Mouse (Mus musculus) stomach, postnatal 0 days (tissue): ENCODE measurements around the gene Aco1. TPM values are rescaled to one million over a fixed set of nuclear protein-coding genes. Genes with fewer than 3 reads are reported as not detected.

Source experiments
- ATAC-seq: fragments of 200-750 bp; cut with Nextera tagmentation; 2 replicates; pipeline ENCODE4 v1.8.0; 2017; ENCODE audit not compliant: low FRiP score, low TSS enrichment
- DNase-seq: peaks from one replicate; pipeline ENCODE4 v3.0.0-alpha.2; 2016; ENCODE audit warnings: low spot score
- H3K27ac ChIP-seq: fragments of 300-500 bp; sonication (generic); replicated peaks from 2 replicates; pipeline ENCODE4 v1.5.1; 2014; ENCODE audit warnings: mild to moderate bottlenecking, control low read depth
- H3K27me3 ChIP-seq: fragments of 300-500 bp; sonication (generic); 2 replicates; pipeline ENCODE4 v1.6.1; 2014; ENCODE audit warnings: low read length; ENCODE audit not compliant: control insufficient read depth, insufficient read depth
- H3K36me3 ChIP-seq: fragments of 300-500 bp; sonication (generic); 2 replicates; pipeline ENCODE4 v1.6.1; 2014; ENCODE audit warnings: low read length, mixed read lengths; ENCODE audit not compliant: control insufficient read depth, insufficient read depth
- H3K4me1 ChIP-seq: fragments of 300-500 bp; sonication (generic); replicated peaks from 2 replicates; pipeline ENCODE4 v1.6.1; 2014; ENCODE audit warnings: antibody characterized with exemption; ENCODE audit not compliant: control insufficient read depth, insufficient read depth
- H3K4me2 ChIP-seq: fragments of 300-500 bp; sonication (generic); replicated peaks from 2 replicates; pipeline ENCODE4 v1.6.1; 2014; ENCODE audit warnings: low read depth, mild to moderate bottlenecking, control low read depth, moderate library complexity
- H3K4me3 ChIP-seq: fragments of 300-500 bp; sonication (generic); 2 replicates; pipeline ENCODE4 v1.5.1; 2014; ENCODE audit warnings: low read depth, low read length, control low read depth
- H3K9ac ChIP-seq: fragments of 300-500 bp; sonication (generic); 2 replicates; pipeline ENCODE4 v1.6.1; 2014; ENCODE audit warnings: mild to moderate bottlenecking, low read length, control low read depth, mixed read lengths
- H3K9me3 ChIP-seq: fragments of 300-500 bp; sonication (generic); 2 replicates; pipeline ENCODE4 v1.6.1; 2016; ENCODE audit warnings: low read length; ENCODE audit not compliant: control insufficient read depth
- CTCF ChIP-seq: IDR thresholded peaks from 2 replicates; pipeline ENCODE4 v1.5.1; 2016; ENCODE audit warnings: antibody characterized with exemption, low read depth, mild to moderate bottlenecking, moderate library complexity
- EP300 ChIP-seq: optimal IDR thresholded peaks from 2 replicates; pipeline ENCODE3; 2016; ENCODE audit warnings: antibody characterized with exemption
- WGBS: fragments of 180-500 bp; shearing (Covaris S2); extraction: QIAGEN DNeasy Blood & Tissue Kit; methylation state at CpG from one replicate; pipeline ENCODE4 v1.1.7; 2014; 5-methylcytosine and 5-hydroxymethylcytosine counted together
- polyA plus RNA-seq: library from polyadenylated mRNA; unstranded; fragments of >200 nt; fragmentation: Nextera tagmentation; extraction: Ambion mirVana; gene quantifications from 2 replicates; pipeline ENCODE4 v1.2.1, GENCODE M21; 2015

Aco1 gene
- polyA plus RNA-seq, 1 experiment from 2014 or later = 33.2 TPM

- Histone ChIP-seq H3K4me2 (peak overlapping the region; percentile 86), H3K36me3 (no peaks in the 10 kb centered on the region), H3K27ac (no peak overlapping the region), H3K9ac (peak overlapping the region; percentile 68; the same call in 1 of the 2 replicates), H3K27me3 (no peaks in the 10 kb centered on the region), H3K9me3 (no peaks in the 10 kb centered on the region), H3K4me3 (peak overlapping the region; percentile 70), H3K4me1 (0 out of 2 replicates have a peak, but pooled peaks cover 2% of the 10 kb centered on the region)
- ATAC-seq = peak; percentile 24
- no peak for TF ChIP-seq CTCF
- TF ChIP-seq EP300 = no peak
- 56% methylated on average over 5 of the region's 5 CpGs for WGBS
- DNase-seq = peak; percentile 26
These were observed 97.4 kb downstream of the Aco1 start for GRCm38 (mm10) chr4:40240272-40240744.

- Histone ChIP-seq H3K9me3 (no peaks in the 10 kb centered on the region), H3K4me2 (no peak overlapping the region), H3K36me3 (no peaks in the 10 kb centered on the region), H3K27me3 (no peaks in the 10 kb centered on the region), H3K27ac (no peak overlapping the region), H3K4me1 (0 out of 2 replicates have a peak, but pooled peaks cover 2% of the 10 kb centered on the region), H3K9ac (no peak overlapping the region), H3K4me3 (no peak overlapping the region)
- ATAC-seq (no peak), DNase-seq (no peak)
- TF ChIP-seq CTCF (no peak), EP300 (no peak)
- WGBS = 39% methylated on average over 6 of the region's 6 CpGs
These were observed 99.0 kb downstream of the Aco1 start for GRCm38 (mm10) chr4:40241928-40242327.

DNA sequence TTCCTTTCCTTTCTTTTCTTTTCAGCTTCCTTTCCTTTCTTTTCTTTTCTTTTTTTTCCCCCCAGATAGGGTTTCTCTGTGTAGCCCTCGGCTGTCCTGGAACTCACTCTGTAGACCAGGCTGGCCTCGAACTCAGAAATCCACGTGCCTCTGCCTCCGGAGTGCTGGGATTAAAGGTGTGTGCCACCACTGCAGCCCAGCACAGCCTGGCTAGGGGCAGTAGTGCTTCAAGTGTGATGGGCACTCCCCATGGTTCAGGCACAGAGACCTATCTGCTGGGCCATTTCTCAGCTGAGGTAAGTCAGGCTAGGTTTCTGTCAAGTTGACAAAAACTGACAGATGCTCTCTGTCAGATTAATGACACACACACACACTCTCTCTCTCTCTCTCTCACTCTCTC lies 100.1 kb downstream of the Aco1 start:
- no peak for TF ChIP-seq CTCF
- no peak for TF ChIP-seq EP300
- Histone ChIP-seq H3K27me3 (no peaks in the 10 kb centered on the region), H3K27ac (no peak overlapping the region), H3K4me1 (0 out of 2 replicates have a peak, but pooled peaks cover 2% of the 10 kb centered on the region), H3K36me3 (no peaks in the 10 kb centered on the region), H3K9ac (no peak overlapping the region), H3K4me2 (no peak overlapping the region), H3K4me3 (no peak overlapping the region), H3K9me3 (no peaks in the 10 kb centered on the region)
- no peak for DNase-seq
- ATAC-seq = no peak
- 86% methylated on average over 4 of the region's 4 CpGs for WGBS

GRCm38 (mm10) chr4:40244035-40244434 lies 101.2 kb downstream of the Aco1 start:
- Histone ChIP-seq H3K9ac (no peak overlapping the region), H3K36me3 (no peaks in the 10 kb centered on the region), H3K4me3 (no peak overlapping the region), H3K4me1 (0 out of 2 replicates have a peak, but pooled peaks cover 2% of the 10 kb centered on the region), H3K9me3 (no peaks in the 10 kb centered on the region), H3K27me3 (no peaks in the 10 kb centered on the region), H3K4me2 (no peak overlapping the region), H3K27ac (no peak overlapping the region)
- DNase-seq = no peak
- no peak for TF ChIP-seq EP300
- no peak for TF ChIP-seq CTCF
- 79% methylated on average over 8 of the region's 8 CpGs for WGBS
- ATAC-seq = no peak

Other genes with a start within 250 kb of the Aco1 start
- 5.9 and 6.9 TPM in 2 replicates for gene Ddx58, start 96.7 kb downstream of the Aco1 start, polyA plus RNA-seq
- 49.8 and 50.3 TPM in 2 replicates for gene Smim27, start 126.5 kb downstream of the Aco1 start, polyA plus RNA-seq
- gene Topors, start 126.8 kb downstream of the Aco1 start, polyA plus RNA-seq = 16.3 and 16.8 TPM in 2 replicates
- gene Ndufb6, start 136.3 kb downstream of the Aco1 start, polyA plus RNA-seq = 354 and 360 TPM in 2 replicates